Mouse (Mus musculus): ENCODE data around the gene Sox6. TPM values are rescaled to one million over a fixed set of nuclear protein-coding genes. Genes with fewer than 3 reads are reported as not detected.
A peak's percentile ranks its signal among the peaks of the same experiment; 100 is the strongest.

The Sox6 gene
- polyA plus RNA-seq, 1 experiment from 2014 or later = 39.1 TPM

GRCm38 (mm10) chr7:115766316-115766715, 272.3 kb downstream of the Sox6 start:
- Histone ChIP-seq H3K9me3 (ENCODE audit: control insufficient read depth, low read length) (no peaks in the 10 kb centered on the region), H3K4me2 (ENCODE audit: low read length) (no peak overlapping the region), H3K9ac (ENCODE audit: low read length) (no peak overlapping the region), H3K27ac (replicated peaks in 1 of 2; ENCODE audit: control insufficient read depth in 1 of 2, insufficient read depth in 1 of 2, low read depth in 2 of 2, low read length in 2 of 2) (no peak overlapping the region), H3K4me3 (ENCODE audit: control insufficient read depth in 1 of 2, insufficient read depth in 1 of 2, low read depth in 1 of 2, low read length in 2 of 2) (no peak overlapping the region), H3K4me1 (ENCODE audit: control insufficient read depth in 2 of 2, insufficient read depth in 2 of 2, low read length in 2 of 2) (no peaks in the 10 kb centered on the region), H3K36me3 (ENCODE audit: control insufficient read depth, insufficient read depth, low read length) (no peaks in the 10 kb centered on the region), H3K27me3 (ENCODE audit: control insufficient read depth, insufficient read depth, low read length) (no peaks in the 10 kb centered on the region)
- WGBS = 88% methylated on average over 8 of the region's 8 CpGs
- ATAC-seq (ENCODE audit: insufficient number of reproducible peaks, insufficient read depth, low FRiP score, low read depth) = no peak

- Histone ChIP-seq H3K4me2 (ENCODE audit: low read length) (no peak overlapping the region), H3K36me3 (ENCODE audit: control insufficient read depth, insufficient read depth, low read length) (no peaks in the 10 kb centered on the region), H3K9ac (ENCODE audit: low read length) (no peak overlapping the region), H3K27me3 (ENCODE audit: control insufficient read depth, insufficient read depth, low read length) (no peaks in the 10 kb centered on the region), H3K4me3 (ENCODE audit: control insufficient read depth in 1 of 2, insufficient read depth in 1 of 2, low read depth in 1 of 2, low read length in 2 of 2) (no peak overlapping the region), H3K4me1 (ENCODE audit: control insufficient read depth in 2 of 2, insufficient read depth in 2 of 2, low read length in 2 of 2) (no peaks in the 10 kb centered on the region), H3K27ac (replicated peaks in 1 of 2; ENCODE audit: control insufficient read depth in 1 of 2, insufficient read depth in 1 of 2, low read depth in 2 of 2, low read length in 2 of 2) (no peak overlapping the region), H3K9me3 (ENCODE audit: control insufficient read depth, low read length) (no peaks in the 10 kb centered on the region)
- no peak for ATAC-seq (ENCODE audit: insufficient number of reproducible peaks, insufficient read depth, low FRiP score, low read depth)
- 45% methylated on average over 2 of the region's 2 CpGs for WGBS
Measured at GRCm38 (mm10) chr7:115763851-115764250, 274.7 kb downstream of the Sox6 start.

GRCm38 (mm10) chr7:115758172-115758571, 280.4 kb downstream of the Sox6 start:
- no peak overlapping the region for H3K9ac ChIP-seq (ENCODE audit: low read length)
- H3K9me3 ChIP-seq (ENCODE audit: control insufficient read depth, low read length) = no peaks in the 10 kb centered on the region
- H3K36me3 ChIP-seq (ENCODE audit: control insufficient read depth, insufficient read depth, low read length) = no peaks in the 10 kb centered on the region
- 11% methylated on average over 1 of the region's 1 CpGs for WGBS
- no peak overlapping the region for H3K4me3 ChIP-seq (ENCODE audit: control insufficient read depth in 1 of 2, insufficient read depth in 1 of 2, low read depth in 1 of 2, low read length in 2 of 2)
- no peak overlapping the region for H3K27ac ChIP-seq (replicated peaks in 1 of 2; ENCODE audit: control insufficient read depth in 1 of 2, insufficient read depth in 1 of 2, low read depth in 2 of 2, low read length in 2 of 2)
- H3K4me1 ChIP-seq (ENCODE audit: control insufficient read depth in 2 of 2, insufficient read depth in 2 of 2, low read length in 2 of 2) = no peaks in the 10 kb centered on the region; a peak in 1 of 4 replicates
- no peaks in the 10 kb centered on the region for H3K27me3 ChIP-seq (ENCODE audit: control insufficient read depth, insufficient read depth, low read length)
- no peak for ATAC-seq (ENCODE audit: insufficient number of reproducible peaks, insufficient read depth, low FRiP score, low read depth)
- no peak overlapping the region for H3K4me2 ChIP-seq (ENCODE audit: low read length)

GRCm38 (mm10) chr7:115755272-115755671, 283.3 kb downstream of the Sox6 start:
- no peaks in the 10 kb centered on the region for H3K9me3 ChIP-seq (ENCODE audit: control insufficient read depth, low read length)
- no peak for ATAC-seq (ENCODE audit: insufficient number of reproducible peaks, insufficient read depth, low FRiP score, low read depth)
- H3K27ac ChIP-seq (replicated peaks in 1 of 2; ENCODE audit: control insufficient read depth in 1 of 2, insufficient read depth in 1 of 2, low read depth in 2 of 2, low read length in 2 of 2) = no peak overlapping the region
- no peaks in the 10 kb centered on the region for H3K27me3 ChIP-seq (ENCODE audit: control insufficient read depth, insufficient read depth, low read length)
- 70% methylated on average over 4 of the region's 4 CpGs for WGBS
- no peak overlapping the region for H3K4me2 ChIP-seq (ENCODE audit: low read length)
- H3K36me3 ChIP-seq (ENCODE audit: control insufficient read depth, insufficient read depth, low read length) = no peaks in the 10 kb centered on the region
- H3K9ac ChIP-seq (ENCODE audit: low read length) = no peak overlapping the region
- peaks cover 9 to 25% of the 10 kb centered on the region in 2 experiments for H3K4me1 ChIP-seq (ENCODE audit: control insufficient read depth in 2 of 2, insufficient read depth in 2 of 2, low read length in 2 of 2)
- H3K4me3 ChIP-seq (ENCODE audit: control insufficient read depth in 1 of 2, insufficient read depth in 1 of 2, low read depth in 1 of 2, low read length in 2 of 2) = no peak overlapping the region

GRCm38 (mm10) chr7:115754216-115754615, 284.4 kb downstream of the Sox6 start:
- 79% methylated on average over 7 of the region's 7 CpGs for WGBS
- Histone ChIP-seq H3K4me3 (ENCODE audit: control insufficient read depth in 1 of 2, insufficient read depth in 1 of 2, low read depth in 1 of 2, low read length in 2 of 2) (no peak overlapping the region), H3K4me1 (ENCODE audit: control insufficient read depth in 2 of 2, insufficient read depth in 2 of 2, low read length in 2 of 2) (peaks cover 10 to 27% of the 10 kb centered on the region in 2 experiments), H3K36me3 (ENCODE audit: control insufficient read depth, insufficient read depth, low read length) (no peaks in the 10 kb centered on the region), H3K27ac (replicated peaks in 1 of 2; ENCODE audit: control insufficient read depth in 1 of 2, insufficient read depth in 1 of 2, low read depth in 2 of 2, low read length in 2 of 2) (no peak overlapping the region), H3K4me2 (ENCODE audit: low read length) (no peak overlapping the region), H3K27me3 (ENCODE audit: control insufficient read depth, insufficient read depth, low read length) (no peaks in the 10 kb centered on the region), H3K9me3 (ENCODE audit: control insufficient read depth, low read length) (no peaks in the 10 kb centered on the region), H3K9ac (ENCODE audit: low read length) (no peak overlapping the region)
- ATAC-seq (ENCODE audit: insufficient number of reproducible peaks, insufficient read depth, low FRiP score, low read depth) = no peak

- H3K9me3 ChIP-seq (ENCODE audit: control insufficient read depth, low read length) = no peaks in the 10 kb centered on the region
- WGBS = 17% methylated on average over 5 of the region's 5 CpGs
- no peaks in the 10 kb centered on the region for H3K27me3 ChIP-seq (ENCODE audit: control insufficient read depth, insufficient read depth, low read length)
- H3K4me2 ChIP-seq (ENCODE audit: low read length) = peak overlapping the region; percentile 43
- no peak; the same call in 1 of the 2 replicates for ATAC-seq (ENCODE audit: insufficient number of reproducible peaks, insufficient read depth, low FRiP score, low read depth)
- no peaks in the 10 kb centered on the region for H3K36me3 ChIP-seq (ENCODE audit: control insufficient read depth, insufficient read depth, low read length)
- H3K9ac ChIP-seq (ENCODE audit: low read length) = no peak overlapping the region
- H3K4me3 ChIP-seq (ENCODE audit: control insufficient read depth in 1 of 2, insufficient read depth in 1 of 2, low read depth in 1 of 2, low read length in 2 of 2) = no peak overlapping the region
- H3K4me1 ChIP-seq (ENCODE audit: control insufficient read depth in 2 of 2, insufficient read depth in 2 of 2, low read length in 2 of 2) = peaks cover 10 to 27% of the 10 kb centered on the region in 2 experiments
- H3K27ac ChIP-seq (replicated peaks in 1 of 2; ENCODE audit: control insufficient read depth in 1 of 2, insufficient read depth in 1 of 2, low read depth in 2 of 2, low read length in 2 of 2) = peak overlapping the region in 1 of 2 experiments; percentile 41; a peak in 2 of 4 replicates
Measured at GRCm38 (mm10) chr7:115752121-115752634, 286.4 kb downstream of the Sox6 start.

- Histone ChIP-seq H3K4me1 (ENCODE audit: control insufficient read depth in 2 of 2, insufficient read depth in 2 of 2, low read length in 2 of 2) (peaks cover 10 to 27% of the 10 kb centered on the region in 2 experiments), H3K4me3 (ENCODE audit: control insufficient read depth in 1 of 2, insufficient read depth in 1 of 2, low read depth in 1 of 2, low read length in 2 of 2) (no peak overlapping the region), H3K4me2 (ENCODE audit: low read length) (peak overlapping the region; percentile 16; the same call in 1 of the 2 replicates), H3K9me3 (ENCODE audit: control insufficient read depth, low read length) (no peaks in the 10 kb centered on the region), H3K27me3 (ENCODE audit: control insufficient read depth, insufficient read depth, low read length) (no peaks in the 10 kb centered on the region), H3K9ac (ENCODE audit: low read length) (no peak overlapping the region), H3K27ac (replicated peaks in 1 of 2; ENCODE audit: control insufficient read depth in 1 of 2, insufficient read depth in 1 of 2, low read depth in 2 of 2, low read length in 2 of 2) (peak overlapping the region in 1 of 2 experiments; percentile 50; a peak in 2 of 4 replicates), H3K36me3 (ENCODE audit: control insufficient read depth, insufficient read depth, low read length) (no peaks in the 10 kb centered on the region)
- WGBS = 36% methylated on average over 3 of the region's 3 CpGs
- ATAC-seq (ENCODE audit: insufficient number of reproducible peaks, insufficient read depth, low FRiP score, low read depth) = no peak
Measured at GRCm38 (mm10) chr7:115751083-115751482, 287.5 kb downstream of the Sox6 start.

GRCm38 (mm10) chr7:115750275-115750825, 288.2 kb downstream of the Sox6 start:
- Histone ChIP-seq H3K9ac (ENCODE audit: low read length) (no peak overlapping the region), H3K4me1 (ENCODE audit: control insufficient read depth in 2 of 2, insufficient read depth in 2 of 2, low read length in 2 of 2) (peaks cover 10 to 27% of the 10 kb centered on the region in 2 experiments), H3K27ac (replicated peaks in 1 of 2; ENCODE audit: control insufficient read depth in 1 of 2, insufficient read depth in 1 of 2, low read depth in 2 of 2, low read length in 2 of 2) (peak overlapping the region; percentile 16 to 50; a peak in 3 of 4 replicates), H3K9me3 (ENCODE audit: control insufficient read depth, low read length) (no peaks in the 10 kb centered on the region), H3K36me3 (ENCODE audit: control insufficient read depth, insufficient read depth, low read length) (no peaks in the 10 kb centered on the region), H3K4me3 (ENCODE audit: control insufficient read depth in 1 of 2, insufficient read depth in 1 of 2, low read depth in 1 of 2, low read length in 2 of 2) (no peak overlapping the region), H3K27me3 (ENCODE audit: control insufficient read depth, insufficient read depth, low read length) (no peaks in the 10 kb centered on the region), H3K4me2 (ENCODE audit: low read length) (peak overlapping the region; percentile 16; the same call in 1 of the 2 replicates)
- ATAC-seq (ENCODE audit: insufficient number of reproducible peaks, insufficient read depth, low FRiP score, low read depth) = no peak
- WGBS = 38% methylated on average over 8 of the region's 8 CpGs
